Comparison of ENCODE assay signal across 12 mouse cellular contexts in genomic region chr12:70232020-70232544, GRCm38 (mm10). TPM values are rescaled to one million over a fixed set of nuclear protein-coding genes. Genes with fewer than 3 reads are reported as not detected.
DNase-seq lines count a peak whose midpoint lies in the region; ATAC-seq and TF ChIP-seq lines count a peak whose summit lies in the region.
"Had no signal": no experiment of that assay in that cellular context is flagged by ENCODE, and none has a peak within 500 bp of the region (broad histone marks: within the 10 kb centered on the region; RNA-seq: fewer than 3 reads in every experiment).

No protein-coding gene starts in this region.

- H3K4me1 ChIP-seq in megakaryocyte, embryonic 14.5 days: peaks cover 72% of the 10 kb centered on the region
- H3K4me1 ChIP-seq in brown adipose tissue, adult 24 weeks (ENCODE audit: control insufficient read depth, insufficient read depth, insufficient read length, low read length): peaks cover 8% of the 10 kb centered on the region
- H3K4me1 ChIP-seq in midbrain, postnatal 0 days (ENCODE audit: insufficient read depth, low read length): peaks cover 1% of the 10 kb centered on the region; the same call in 1 of the 2 replicates

- no peak overlapping the region for H3K9ac ChIP-seq in midbrain, postnatal 0 days (replicated peaks; ENCODE audit: low read length, poor library complexity, severe bottlenecking)
- H3K9ac ChIP-seq: embryonic facial prominence, embryonic 13.5 days; intestine, embryonic 15.5 days; liver, embryonic 14.5 days had no signal

- no peak for TF ChIP-seq CTCF in midbrain, postnatal 0 days (IDR thresholded peaks at IDR 0.05)

- peaks cover 3% of the 10 kb centered on the region for H3K36me3 ChIP-seq in megakaryocyte, embryonic 14.5 days (replicated peaks; ENCODE audit: low read length)
- no peaks in the 10 kb centered on the region for H3K36me3 ChIP-seq in midbrain, postnatal 0 days (ENCODE audit: insufficient read depth, low read length)
- H3K36me3 ChIP-seq: embryonic facial prominence, embryonic 13.5 days; intestine, embryonic 15.5 days had no signal

- H3K27me3 ChIP-seq in megakaryocyte, embryonic 14.5 days (replicated peaks): no peaks in the 10 kb centered on the region
- 0 out of 2 replicates have a peak, but pooled peaks cover 2% of the 10 kb centered on the region for H3K27me3 ChIP-seq in midbrain, postnatal 0 days (ENCODE audit: insufficient read depth, low read length)
- H3K27me3 ChIP-seq: embryonic facial prominence, embryonic 13.5 days; intestine, embryonic 15.5 days had no signal

- WGBS in midbrain, postnatal 0 days: 30% methylated on average over 5 of the region's 5 CpGs

- no peak for ATAC-seq in megakaryocyte, adult 5-6 weeks (ENCODE audit: poor library complexity, severe bottlenecking)
- no peak for ATAC-seq in midbrain, postnatal 0 days (ENCODE audit: low FRiP score)
- ATAC-seq in monocyte, adult 5-6 weeks (replicated peaks; ENCODE audit: insufficient number of reproducible peaks, low FRiP score, low TSS enrichment, poor library complexity, severe bottlenecking): no peak
- ATAC-seq: intestine, embryonic 15.5 days had no signal

- 0 out of 2 replicates have a peak overlapping the region, but pooled peaks have one; percentile 47 for H3K27ac ChIP-seq in brown adipose tissue, adult 24 weeks (replicated peaks; ENCODE audit: low read depth, low read length)
- H3K27ac ChIP-seq in midbrain, postnatal 0 days (ENCODE audit: low read depth, low read length): no peak overlapping the region
- H3K27ac ChIP-seq: intestine, embryonic 15.5 days; liver, embryonic 14.5 days had no signal

- H3K9me3 ChIP-seq in megakaryocyte, embryonic 14.5 days: no peaks in the 10 kb centered on the region
- no peaks in the 10 kb centered on the region for H3K9me3 ChIP-seq in midbrain, postnatal 0 days (ENCODE audit: low read length)
- H3K9me3 ChIP-seq: embryonic facial prominence, embryonic 13.5 days; intestine, embryonic 15.5 days had no signal

- peak; percentile 24 for DNase-seq in adrenal gland, adult 2 months
- no peak for DNase-seq in adrenal gland, postnatal 36 days
- peak; percentile 51 for DNase-seq in midbrain, postnatal 0 days (ENCODE audit: low spot score)
- DNase-seq in urinary bladder, postnatal 36 days (ENCODE audit: low spot score in 2 of 2): no peak
- DNase-seq: spleen, adult 18-20 months had no signal

- H3K4me3 ChIP-seq in megakaryocyte, embryonic 14.5 days (replicated peaks): peak overlapping the region; percentile 20
- no peak overlapping the region for H3K4me3 ChIP-seq in brown adipose tissue, adult 24 weeks (ENCODE audit: insufficient read depth, low read depth, low read length)
- no peak overlapping the region for H3K4me3 ChIP-seq in midbrain, postnatal 0 days (ENCODE audit: low read depth, low read length)
- H3K4me3 ChIP-seq: embryonic facial prominence, embryonic 13.5 days; intestine, embryonic 15.5 days had no signal

- H3K4me2 ChIP-seq in midbrain, postnatal 0 days (ENCODE audit: low read depth, low read length, poor library complexity, severe bottlenecking): no peak overlapping the region
- H3K4me2 ChIP-seq: embryonic facial prominence, embryonic 13.5 days; intestine, embryonic 15.5 days had no signal

RNA-seq across cellular contexts. Expression of gene Pygl, which starts 0.8 kb away (rescaled TPM):
- total RNA-seq in adrenal gland, adult 2 months (2021): 100 to 1,000 TPM in 1 of 2 experiments, 10 to 100 TPM in 1; 94.6 to 157 TPM
- polyA plus RNA-seq in adrenal gland, adult 2 months (2012; rRNA removed): 58.7 and 87.6 TPM in 2 replicates
- 100 to 1,000 TPM; 128 to 179 TPM for total RNA-seq in adrenal gland, postnatal 36 days (2021)
- 1.8 and 35.0 TPM in 2 replicates for polyA plus RNA-seq in megakaryocyte, embryonic 14.5 days (2012; ENCODE audit: insufficient read depth, low replicate concordance)
- 185 and 188 TPM in 2 replicates for total RNA-seq in megakaryocyte, adult 5-6 weeks (2015)
- 329 and 344 TPM in 2 replicates for total RNA-seq in megakaryocyte, adult 5-6 weeks (2017)
- polyA plus RNA-seq in brown adipose tissue, adult 24 weeks (2012; ENCODE audit: insufficient read depth, insufficient read length, missing spikeins): 660 and 992 TPM in 2 replicates
- total RNA-seq in midbrain, postnatal 0 days (2014; rRNA removed): 10.7 and 12.4 TPM in 2 replicates
- polyA plus RNA-seq in midbrain, postnatal 0 days (2015; fragmentation: Nextera tagmentation; extraction: Ambion mirVana): 8.9 TPM in 2 replicates
- 119 to 295 TPM (median 259 TPM) in 3 replicates for total RNA-seq in monocyte, adult 5-6 weeks (2017)

Comparison
In these comparisons a context has a peak if more than half of its experiments do, and no peak if none do; other contexts are left out.
1. DNase-seq: peak in adrenal gland, adult 2 months (single experiment) and midbrain, postnatal 0 days (single experiment); none in adrenal gland, postnatal 36 days (0 of 2) and urinary bladder, postnatal 36 days (0 of 2).